Mouse (Mus musculus) hindbrain, embryonic 14.5 days (tissue): Measurements from ENCODE around the gene Prc1. TPM values are rescaled to one million over a fixed set of nuclear protein-coding genes. Genes with fewer than 3 reads are reported as not detected.

Experiments used
- ATAC-seq: fragments of 200-750 bp; cut with Nextera tagmentation; 2 replicates; pipeline ENCODE4 v1.8.0; 2017; ENCODE audit warnings: moderate number of reproducible peaks, mild to moderate bottlenecking, moderate TSS enrichment, moderate library complexity; ENCODE audit not compliant: low FRiP score
- DNase-seq: peaks from one replicate; pipeline ENCODE4 v3.0.0-alpha.2; 2015; ENCODE audit warnings: low spot score
- H3K27ac ChIP-seq: fragments of 300-500 bp; sonication (generic); 2 replicates; pipeline ENCODE4 v1.5.1; 2014; ENCODE audit warnings: mild to moderate bottlenecking, moderate library complexity
- H3K27me3 ChIP-seq: fragments of 300-500 bp; sonication (generic); 2 replicates; pipeline ENCODE4 v1.6.1; 2014; ENCODE audit warnings: mild to moderate bottlenecking, low read length, mixed read lengths; ENCODE audit not compliant: control insufficient read depth, insufficient read depth
- H3K36me3 ChIP-seq: fragments of 300-500 bp; sonication (generic); replicated peaks from 2 replicates; pipeline ENCODE4 v1.6.1; 2014; ENCODE audit not compliant: control insufficient read depth, insufficient read depth
- H3K4me1 ChIP-seq: fragments of 300-500 bp; sonication (generic); replicated peaks from 2 replicates; pipeline ENCODE4 v1.6.1; 2014; ENCODE audit warnings: antibody characterized with exemption, low read length, mixed read lengths; ENCODE audit not compliant: control insufficient read depth, insufficient read depth
- H3K4me2 ChIP-seq: fragments of 300-500 bp; sonication (generic); replicated peaks from 2 replicates; pipeline ENCODE4 v1.6.1; 2014; ENCODE audit warnings: mild to moderate bottlenecking, moderate library complexity
- H3K4me3 ChIP-seq: fragments of 300-500 bp; sonication (generic); replicated peaks from 2 replicates; pipeline ENCODE4 v1.5.1; 2014; ENCODE audit warnings: mild to moderate bottlenecking, low read length
- H3K9ac ChIP-seq: fragments of 300-500 bp; sonication (generic); 2 replicates; pipeline ENCODE4 v1.6.1; 2014
- H3K9me3 ChIP-seq: fragments of 300-500 bp; sonication (generic); 2 replicates; pipeline ENCODE4 v1.6.1; 2016; ENCODE audit warnings: low read length; ENCODE audit not compliant: control insufficient read depth
- WGBS: fragments of 180-500 bp; shearing (Covaris S2); extraction: QIAGEN DNeasy Blood & Tissue Kit; methylation state at CpG from one replicate; pipeline ENCODE4 v1.1.7; 2014; 5-methylcytosine and 5-hydroxymethylcytosine counted together
- polyA plus RNA-seq: library from polyadenylated mRNA; unstranded; fragments of >200 nt; fragmentation: Nextera tagmentation; extraction: Ambion mirVana; gene quantifications from 2 replicates; pipeline ENCODE4 v1.2.1, GENCODE M21; 2014

The Prc1 gene
- polyA plus RNA-seq, 1 experiment from 2014 or later: 33.0 TPM

- no peak for ATAC-seq
- no peaks in the 10 kb centered on the region for H3K9me3 ChIP-seq
- H3K4me1 ChIP-seq: 0 out of 2 replicates have a peak, but pooled peaks cover 7% of the 10 kb centered on the region
- no peak overlapping the region for H3K9ac ChIP-seq
- H3K4me3 ChIP-seq: no peak overlapping the region
- no peak for DNase-seq
- H3K36me3 ChIP-seq: peaks cover 23% of the 10 kb centered on the region
- WGBS: 97% methylated on average over 3 of the region's 3 CpGs
- no peak overlapping the region for H3K4me2 ChIP-seq
- no peak overlapping the region for H3K27ac ChIP-seq
- no peaks in the 10 kb centered on the region for H3K27me3 ChIP-seq
These were observed 5.3 kb downstream of the Prc1 start for GRCm38 (mm10) chr7:80299568-80299967.

DNA sequence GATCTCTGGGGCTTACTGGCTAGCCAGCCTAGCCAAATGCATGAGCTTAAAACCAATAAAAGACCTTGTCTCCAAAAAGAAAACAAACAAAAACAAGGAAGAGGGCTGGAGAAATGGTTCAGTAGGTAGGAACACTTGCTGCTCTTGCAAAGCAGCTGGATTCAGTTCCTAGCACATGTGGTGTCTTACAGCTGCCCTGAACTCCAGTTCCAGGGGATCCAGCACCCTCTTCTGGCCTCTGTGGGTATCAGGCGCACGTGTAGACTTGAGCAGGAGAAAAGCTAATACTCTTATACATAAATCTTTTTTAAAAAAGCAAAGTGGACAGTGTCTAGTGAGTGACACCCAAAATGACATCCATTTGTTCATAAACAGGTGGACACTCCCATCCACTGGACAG is 7.3 kb downstream of the Prc1 start:
- H3K4me1 ChIP-seq: no peaks in the 10 kb centered on the region
- H3K4me3 ChIP-seq: no peak overlapping the region

GRCm38 (mm10) chr7:80307766-80308165 is 13.5 kb downstream of the Prc1 start:
- Histone ChIP-seq H3K9me3 (no peaks in the 10 kb centered on the region), H3K4me1 (no peaks in the 10 kb centered on the region), H3K4me2 (no peak overlapping the region), H3K36me3 (peaks cover 38% of the 10 kb centered on the region), H3K27me3 (no peaks in the 10 kb centered on the region), H3K9ac (no peak overlapping the region), H3K27ac (no peak overlapping the region), H3K4me3 (no peak overlapping the region)
- no peak for ATAC-seq
- 88% methylated on average over 3 of the region's 3 CpGs for WGBS
- no peak for DNase-seq

More for the DNA sequence above, 7.3 kb downstream of the Prc1 start:
- Histone ChIP-seq H3K9ac (no peak overlapping the region), H3K27me3 (no peaks in the 10 kb centered on the region), H3K4me2 (no peak overlapping the region), H3K36me3 (peaks cover 28% of the 10 kb centered on the region), H3K27ac (no peak overlapping the region), H3K9me3 (no peaks in the 10 kb centered on the region)
- WGBS: 89% methylated on average over 2 of the region's 2 CpGs
- ATAC-seq (no peak), DNase-seq (no peak)

DNA sequence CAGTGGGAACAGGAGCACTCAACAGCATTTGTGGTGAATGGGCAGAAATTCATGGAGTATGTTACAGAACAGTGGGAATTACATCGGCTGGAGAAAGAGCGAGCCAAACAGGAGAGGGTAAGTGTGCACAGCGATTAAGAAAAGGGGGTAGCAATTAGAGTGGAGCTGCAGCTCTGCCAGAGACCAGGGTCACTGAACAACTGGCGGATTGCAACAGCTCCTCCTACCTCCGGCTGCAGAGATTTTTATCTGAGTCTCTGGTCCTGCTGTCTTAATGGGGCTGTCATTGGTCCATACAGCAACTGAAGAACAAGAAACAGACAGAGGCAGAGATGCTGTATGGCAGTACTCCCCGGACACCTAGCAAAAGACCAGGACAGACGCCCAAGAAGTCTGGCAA is 16.5 kb downstream of the Prc1 start:
- ATAC-seq: no peak
- Histone ChIP-seq H3K27ac (no peak overlapping the region), H3K27me3 (no peaks in the 10 kb centered on the region), H3K4me1 (no peaks in the 10 kb centered on the region), H3K4me3 (no peak overlapping the region), H3K4me2 (no peak overlapping the region), H3K36me3 (peaks cover 50% of the 10 kb centered on the region), H3K9ac (no peak overlapping the region), H3K9me3 (no peaks in the 10 kb centered on the region)
- no peak for DNase-seq
- WGBS: 92% methylated on average over 7 of the region's 7 CpGs

- Histone ChIP-seq H3K4me3 (no peak overlapping the region), H3K4me1 (no peaks in the 10 kb centered on the region), H3K9ac (no peak overlapping the region), H3K4me2 (no peak overlapping the region), H3K27me3 (no peaks in the 10 kb centered on the region), H3K9me3 (no peaks in the 10 kb centered on the region), H3K27ac (no peak overlapping the region), H3K36me3 (peaks cover 73% of the 10 kb centered on the region)
- DNase-seq (no peak), ATAC-seq (no peak)
- WGBS: 92% methylated on average over 2 of the region's 2 CpGs
These were observed 21.5 kb downstream of the Prc1 start for GRCm38 (mm10) chr7:80315733-80316132.

DNA sequence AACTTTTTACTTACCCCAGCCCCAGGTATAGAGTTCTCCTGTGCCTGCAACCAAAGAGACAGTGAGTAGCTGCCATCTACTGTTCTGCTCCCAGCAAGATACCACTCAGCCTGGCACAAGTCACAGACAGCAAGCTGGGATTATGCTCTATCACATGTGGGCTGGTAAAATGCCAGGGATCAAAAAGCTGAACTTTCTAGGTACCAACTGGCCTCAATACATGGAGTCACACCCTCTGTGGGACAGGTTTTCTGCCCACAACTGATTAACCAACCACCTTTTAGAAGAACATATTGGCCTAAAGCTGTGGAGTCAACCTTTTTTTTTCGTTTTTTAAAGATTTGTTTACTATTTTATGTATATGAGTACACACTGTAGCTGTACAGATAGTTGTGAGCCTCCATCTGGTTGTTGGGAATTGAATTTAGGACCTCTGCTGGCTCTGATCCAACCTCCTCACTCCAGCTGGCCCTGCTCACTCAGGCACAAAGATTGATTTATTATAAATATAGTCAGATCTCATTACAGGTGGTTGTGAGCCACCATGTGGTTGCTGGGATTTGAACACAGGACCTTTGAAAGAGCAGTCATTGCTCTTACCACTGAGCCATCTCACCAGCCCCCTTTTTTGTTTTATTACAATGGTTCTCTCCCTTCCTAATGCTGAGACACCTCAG is 23.3 kb downstream of the Prc1 start:
- 74% methylated on average over 1 of the region's 1 CpGs for WGBS
- DNase-seq (no peak), ATAC-seq (no peak)
- H3K4me1 ChIP-seq: 0 out of 2 replicates have a peak, but pooled peaks cover 3% of the 10 kb centered on the region
- no peak overlapping the region for H3K27ac ChIP-seq
- no peak overlapping the region for H3K4me2 ChIP-seq
- no peaks in the 10 kb centered on the region for H3K9me3 ChIP-seq
- no peak overlapping the region for H3K9ac ChIP-seq
- peaks cover 63% of the 10 kb centered on the region for H3K36me3 ChIP-seq
- H3K4me3 ChIP-seq: no peak overlapping the region
- no peaks in the 10 kb centered on the region for H3K27me3 ChIP-seq

DNA sequence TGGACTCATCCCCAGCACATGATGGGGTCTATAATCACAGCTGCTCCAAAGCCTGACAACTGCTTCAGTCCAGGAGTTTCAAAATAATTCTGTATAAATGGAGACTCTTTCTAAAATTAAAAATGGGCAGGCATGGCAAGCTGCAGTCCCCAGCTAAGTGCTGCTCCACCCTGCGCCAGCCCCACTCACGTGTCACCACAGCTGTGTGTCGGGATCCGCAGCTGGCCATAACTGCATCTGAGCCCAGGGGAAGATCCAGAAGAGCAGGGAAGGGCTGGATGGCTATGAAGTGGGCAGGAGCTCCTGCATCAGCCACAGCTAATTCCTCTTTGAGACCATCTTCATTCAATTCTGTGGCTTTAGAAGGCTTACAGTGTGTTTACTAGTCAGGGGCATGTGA is 24.4 kb downstream of the Prc1 start:
- peaks cover 53% of the 10 kb centered on the region for H3K36me3 ChIP-seq
- no peaks in the 10 kb centered on the region for H3K27me3 ChIP-seq
- H3K9me3 ChIP-seq: no peaks in the 10 kb centered on the region
- DNase-seq (no peak), ATAC-seq (no peak)
- H3K27ac ChIP-seq: no peak overlapping the region
- H3K4me3 ChIP-seq: no peak overlapping the region
- 89% methylated on average over 4 of the region's 4 CpGs for WGBS
- peaks cover 12% of the 10 kb centered on the region for H3K4me1 ChIP-seq
- H3K9ac ChIP-seq: no peak overlapping the region
- H3K4me2 ChIP-seq: no peak overlapping the region

DNA sequence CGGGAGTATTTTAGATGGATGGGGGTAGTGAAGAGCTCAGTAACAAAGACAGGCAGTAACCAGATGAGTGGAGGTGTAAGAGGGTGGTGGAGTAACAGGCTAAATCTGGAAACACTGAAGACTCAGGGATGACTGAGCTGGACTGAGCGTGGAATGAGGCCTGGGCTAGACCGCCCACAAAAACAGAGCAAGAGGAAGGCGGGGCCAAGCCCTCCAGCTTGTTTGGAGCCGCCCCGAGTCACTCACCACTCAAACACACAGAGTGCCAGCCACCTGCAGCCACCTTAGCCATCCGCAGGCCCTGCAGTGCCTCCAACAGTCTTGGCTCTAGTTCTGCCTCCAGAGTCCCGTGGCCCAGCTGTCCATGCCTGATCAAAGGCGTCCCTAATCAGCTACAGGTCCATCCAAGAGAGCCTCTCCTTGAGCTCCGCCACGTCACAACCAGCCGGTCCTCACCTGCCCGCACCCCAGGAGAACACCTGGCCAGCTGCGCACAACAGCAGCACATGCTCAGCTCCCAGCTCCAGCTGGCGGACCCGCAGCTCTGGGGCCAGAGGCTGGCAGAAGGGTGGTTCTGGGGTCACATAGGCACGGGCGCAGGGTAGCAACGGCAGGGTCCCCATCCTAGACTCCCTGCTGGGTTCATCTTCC is 25.7 kb downstream of the Prc1 start:
- H3K27ac ChIP-seq: no peak overlapping the region
- H3K36me3 ChIP-seq: peaks cover 43% of the 10 kb centered on the region
- ATAC-seq (no peak), DNase-seq (no peak)
- no peak overlapping the region for H3K9ac ChIP-seq
- H3K4me3 ChIP-seq: no peak overlapping the region
- 86% methylated on average over 19 of the region's 19 CpGs for WGBS
- no peak overlapping the region for H3K4me2 ChIP-seq
- no peaks in the 10 kb centered on the region for H3K9me3 ChIP-seq
- no peaks in the 10 kb centered on the region for H3K27me3 ChIP-seq
- peaks cover 12% of the 10 kb centered on the region for H3K4me1 ChIP-seq

- 24% methylated on average over 8 of the region's 8 CpGs for WGBS
- peak overlapping the region; percentile 59 for H3K9ac ChIP-seq
- peak overlapping the region; percentile 65 for H3K4me2 ChIP-seq
- H3K27me3 ChIP-seq: no peaks in the 10 kb centered on the region
- peaks cover 12% of the 10 kb centered on the region for H3K4me1 ChIP-seq
- H3K9me3 ChIP-seq: no peaks in the 10 kb centered on the region
- peak overlapping the region; percentile 46 for H3K4me3 ChIP-seq
- DNase-seq (no peak), ATAC-seq (no peak)
- H3K27ac ChIP-seq: no peak overlapping the region; the same call in 1 of the 2 replicates
- H3K36me3 ChIP-seq: peaks cover 55% of the 10 kb centered on the region
These were observed 29.1 kb downstream of the Prc1 start for GRCm38 (mm10) chr7:80323336-80323735.
